Mouse (Mus musculus) ovary, adult 18-20 months (tissue): ENCODE measurements around the gene Hrh3.

Experiments
- DNase-seq: peaks from one replicate; pipeline ENCODE4 v3.0.0; 2022; ENCODE audit warnings: low spot score, mixed read lengths

The Hrh3 gene

DNA sequence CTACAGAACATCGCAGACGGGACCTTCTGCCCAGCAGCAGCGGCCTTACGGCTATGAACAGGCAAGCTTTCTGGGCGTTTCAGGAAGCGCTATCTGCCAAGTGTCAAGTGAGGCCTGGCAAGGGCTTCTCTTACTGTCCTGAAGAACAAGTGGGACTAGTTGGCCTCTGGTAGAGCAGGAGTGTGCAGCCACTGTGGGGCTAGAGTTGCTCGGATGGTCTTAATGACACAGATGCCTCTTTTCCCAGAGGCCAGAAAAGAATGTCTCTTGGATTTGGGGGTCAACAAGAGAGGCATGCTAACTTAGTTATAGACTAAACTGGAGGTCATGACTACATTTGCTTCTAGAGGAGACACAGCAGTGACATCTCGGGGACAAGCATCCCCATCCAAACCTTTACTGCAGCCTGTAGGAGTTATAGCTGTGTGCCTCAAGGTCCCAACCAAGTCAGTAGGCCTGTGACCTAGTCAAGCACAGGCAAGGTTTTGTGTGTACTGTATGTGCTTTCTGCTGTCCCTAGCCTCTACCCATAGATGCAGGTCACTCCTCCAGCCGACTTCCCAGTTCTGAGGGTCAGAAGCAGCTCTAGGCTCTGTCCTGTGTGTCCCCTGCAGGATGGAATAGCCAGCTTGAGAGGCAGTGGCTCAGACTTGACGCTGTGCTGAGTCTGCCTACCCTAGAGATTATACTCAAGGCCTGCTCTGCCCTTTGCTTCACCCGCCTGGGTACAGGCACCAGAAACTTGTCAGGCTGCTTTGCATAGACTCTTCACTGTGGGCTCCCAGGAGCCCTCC, 40.8 kb downstream of the Hrh3 start:
- no peak for DNase-seq

DNA sequence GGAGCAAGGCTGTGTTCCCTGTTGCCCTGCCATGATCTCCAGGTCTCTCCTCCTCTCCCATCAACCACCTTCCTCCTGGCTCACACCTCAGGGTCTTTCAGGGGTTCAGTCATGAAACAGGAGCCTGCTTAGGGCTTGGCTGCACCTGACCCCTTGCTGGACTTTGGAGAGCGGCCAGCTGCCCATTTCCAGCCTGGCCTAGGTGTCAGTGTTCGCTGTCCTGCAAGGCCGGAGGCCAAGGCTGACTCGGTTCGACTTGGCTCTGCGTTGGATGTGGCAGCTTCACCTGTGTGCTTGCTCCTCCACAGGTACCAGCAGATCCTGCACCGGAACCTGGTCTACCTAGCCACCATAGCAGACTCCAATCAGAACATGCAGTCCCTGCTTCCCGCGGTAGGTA, 51.3 kb downstream of the Hrh3 start:
- DNase-seq = no peak

DNA sequence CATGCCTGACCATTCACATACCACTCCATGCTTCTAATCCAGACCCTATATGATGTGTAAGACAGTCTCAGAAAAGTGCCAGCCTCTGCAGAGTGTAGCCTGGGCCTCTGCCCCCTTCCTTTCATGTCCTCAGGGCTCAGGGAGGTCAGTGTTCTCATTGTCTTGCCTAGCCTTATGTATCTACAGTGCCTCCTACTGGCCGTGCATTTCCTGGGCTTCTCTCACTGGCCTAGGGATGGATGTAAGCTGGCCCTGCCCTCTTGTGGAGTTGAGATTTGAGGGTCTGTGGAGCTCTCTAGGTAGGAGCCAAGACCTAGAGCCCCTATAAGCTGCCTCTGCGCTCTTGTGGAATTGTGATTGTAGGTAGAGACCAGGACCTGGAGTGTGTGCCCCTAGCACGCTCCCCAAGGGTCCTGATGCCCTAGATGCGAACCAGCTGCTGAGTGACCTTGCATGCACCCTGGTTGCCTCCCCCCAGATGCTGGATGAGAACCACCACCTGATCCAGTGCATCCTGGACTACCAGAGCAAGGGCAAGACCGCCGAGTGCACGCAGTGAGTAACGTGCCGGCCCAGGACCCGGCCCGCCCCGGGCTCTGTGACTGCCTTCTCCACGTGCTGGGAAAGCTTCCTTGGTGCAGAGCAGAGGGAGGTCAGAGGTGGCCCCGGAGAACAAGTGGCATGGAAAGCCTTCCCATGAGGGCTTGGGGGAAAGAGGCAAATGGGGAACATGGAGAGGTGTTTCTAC, 52.1 kb downstream of the Hrh3 start:
- DNase-seq = no peak

DNA sequence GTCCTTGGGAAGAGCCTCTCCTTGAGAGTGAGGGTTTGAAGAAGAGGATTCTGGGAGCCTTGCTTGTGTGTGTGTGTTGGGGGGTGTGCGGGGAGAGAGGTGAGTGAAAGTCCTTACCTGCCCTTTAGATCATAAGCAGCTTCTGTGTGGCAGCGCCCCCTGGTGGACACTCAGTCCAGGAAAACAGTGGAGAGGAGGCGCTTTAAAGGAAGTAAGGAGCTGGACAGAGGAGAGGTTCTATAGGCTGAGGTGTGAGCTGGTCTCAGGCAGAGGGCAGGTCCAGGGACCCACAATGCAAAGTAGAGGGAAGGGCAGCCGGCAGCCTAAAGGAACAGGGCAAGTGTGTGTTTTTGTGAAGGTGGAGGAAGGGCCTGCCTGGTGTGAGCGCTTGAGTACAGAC, 53.3 kb downstream of the Hrh3 start:
- DNase-seq = peak; percentile 37
